Mouse (Mus musculus): ENCODE data around the gene Gsto2. TPM values are rescaled to one million over a fixed set of nuclear protein-coding genes. Genes with fewer than 3 reads are reported as not detected.

Gsto2 gene
- polyA plus RNA-seq, 1 experiment from 2014 or later: 1.2 TPM

- Histone ChIP-seq H3K4me1 (replicated peaks) (peaks cover 5% of the 10 kb centered on the region), H3K27me3 (no peaks in the 10 kb centered on the region), H3K9me3 (no peaks in the 10 kb centered on the region), H3K4me3 (replicated peaks) (no peak overlapping the region), H3K9ac (replicated peaks) (no peak overlapping the region), H3K36me3 (no peaks in the 10 kb centered on the region), H3K4me2 (replicated peaks) (no peak overlapping the region), H3K27ac (no peak overlapping the region)
- WGBS: 88% methylated on average over 13 of the region's 13 CpGs
- no peak for ATAC-seq
Measured at GRCm38 (mm10) chr19:47884296-47885085, 19.2 kb downstream of the Gsto2 start.

DNA sequence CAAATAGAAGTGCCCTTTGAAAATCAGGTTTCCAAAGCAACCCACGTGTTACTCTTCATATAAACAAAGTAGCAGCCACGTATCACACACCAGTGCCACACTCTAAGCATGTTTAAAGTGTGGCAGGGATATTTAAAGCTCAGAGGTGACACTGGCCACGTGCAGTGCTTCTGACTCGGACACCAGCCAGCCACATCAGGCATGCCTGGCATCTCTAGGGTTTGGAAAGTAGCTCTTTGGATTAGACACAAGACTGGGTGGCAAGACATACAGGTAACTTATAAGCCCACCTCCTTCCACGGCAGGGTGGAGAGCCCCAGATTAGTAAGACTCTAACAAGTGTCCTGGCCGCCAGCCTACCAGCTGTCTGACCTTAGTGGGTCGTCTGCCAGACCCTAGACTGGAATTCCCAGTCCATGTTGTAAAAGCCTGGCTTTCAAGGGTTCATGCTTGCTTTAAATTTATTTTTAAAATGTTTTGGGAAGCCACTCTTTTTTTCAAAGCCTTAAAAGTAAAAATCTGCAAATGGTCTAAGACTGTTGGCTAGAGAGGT lies 19.9 kb downstream of the Gsto2 start:
- peaks cover 5% of the 10 kb centered on the region for H3K4me1 ChIP-seq (replicated peaks)
- WGBS: 76% methylated on average over 7 of the region's 7 CpGs
- no peak overlapping the region for H3K9ac ChIP-seq (replicated peaks)
- no peaks in the 10 kb centered on the region for H3K27me3 ChIP-seq
- ATAC-seq: no peak
- no peak overlapping the region for H3K4me3 ChIP-seq (replicated peaks)
- no peak overlapping the region for H3K27ac ChIP-seq
- H3K4me2 ChIP-seq (replicated peaks): no peak overlapping the region
- H3K36me3 ChIP-seq: no peaks in the 10 kb centered on the region
- H3K9me3 ChIP-seq: no peaks in the 10 kb centered on the region

DNA sequence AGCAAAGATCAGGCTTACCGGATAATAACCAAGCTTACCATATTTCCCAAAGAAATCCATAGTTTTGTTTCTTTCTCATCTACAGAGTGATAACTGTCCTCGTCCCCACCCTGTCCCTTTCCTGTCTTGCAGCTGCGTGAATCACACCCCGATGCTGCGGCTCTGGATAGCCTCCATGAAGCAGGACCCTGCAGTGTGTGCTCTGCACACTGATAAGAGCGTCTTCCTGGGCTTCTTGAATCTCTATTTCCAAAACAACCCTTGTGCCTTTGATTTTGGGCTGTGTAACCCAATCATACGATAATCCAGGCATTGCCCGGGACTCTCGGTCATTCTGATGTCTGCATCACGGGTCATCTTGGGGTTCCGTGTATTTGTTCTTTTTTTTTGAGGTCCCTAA lies 20.6 kb downstream of the Gsto2 start:
- H3K36me3 ChIP-seq: no peaks in the 10 kb centered on the region
- WGBS: 89% methylated on average over 11 of the region's 11 CpGs
- H3K9me3 ChIP-seq: no peaks in the 10 kb centered on the region
- no peak overlapping the region for H3K4me3 ChIP-seq (replicated peaks)
- no peak overlapping the region for H3K4me2 ChIP-seq (replicated peaks)
- no peak overlapping the region for H3K9ac ChIP-seq (replicated peaks)
- no peak for ATAC-seq
- peaks cover 1% of the 10 kb centered on the region for H3K4me1 ChIP-seq (replicated peaks)
- no peaks in the 10 kb centered on the region for H3K27me3 ChIP-seq
- H3K27ac ChIP-seq: no peak overlapping the region

DNA sequence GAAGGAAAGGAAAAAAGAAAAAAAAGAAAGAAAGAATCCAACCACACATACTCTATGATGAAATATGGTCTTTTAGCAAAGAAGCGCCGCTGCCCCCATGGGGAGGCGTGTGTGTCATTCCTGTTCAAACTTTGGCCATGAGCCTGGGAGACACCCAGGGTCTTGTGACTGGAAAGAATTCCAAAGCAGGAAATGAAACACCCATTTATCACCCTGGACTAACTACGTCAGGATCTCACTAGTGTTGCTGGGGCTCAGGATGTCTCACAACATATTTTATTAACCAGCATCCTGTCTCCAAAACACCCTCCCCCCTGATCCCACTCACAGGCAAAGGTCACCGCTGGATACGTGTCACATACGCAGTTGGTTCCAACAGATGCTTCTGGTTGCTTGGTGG lies 21.3 kb downstream of the Gsto2 start:
- Histone ChIP-seq H3K9me3 (no peaks in the 10 kb centered on the region), H3K27me3 (no peaks in the 10 kb centered on the region), H3K4me3 (replicated peaks) (no peak overlapping the region), H3K4me2 (replicated peaks) (no peak overlapping the region), H3K27ac (no peak overlapping the region), H3K4me1 (replicated peaks) (no peaks in the 10 kb centered on the region), H3K9ac (replicated peaks) (no peak overlapping the region), H3K36me3 (no peaks in the 10 kb centered on the region)
- 89% methylated on average over 7 of the region's 7 CpGs for WGBS
- no peak for ATAC-seq

GRCm38 (mm10) chr19:47887417-47887816 lies 22.1 kb downstream of the Gsto2 start:
- H3K4me3 ChIP-seq (replicated peaks): no peak overlapping the region
- no peak for ATAC-seq
- H3K4me1 ChIP-seq (replicated peaks): no peaks in the 10 kb centered on the region
- H3K27ac ChIP-seq: no peak overlapping the region
- H3K4me2 ChIP-seq (replicated peaks): no peak overlapping the region
- no peaks in the 10 kb centered on the region for H3K36me3 ChIP-seq
- no peak overlapping the region for H3K9ac ChIP-seq (replicated peaks)
- no peaks in the 10 kb centered on the region for H3K27me3 ChIP-seq
- no peaks in the 10 kb centered on the region for H3K9me3 ChIP-seq
- 93% methylated on average over 10 of the region's 10 CpGs for WGBS

- no peaks in the 10 kb centered on the region for H3K36me3 ChIP-seq
- 95% methylated on average over 8 of the region's 8 CpGs for WGBS
- no peak for ATAC-seq
Measured at GRCm38 (mm10) chr19:47888037-47888436, 22.7 kb downstream of the Gsto2 start.

GRCm38 (mm10) chr19:47890489-47891130 lies 25.3 kb downstream of the Gsto2 start:
- WGBS: 73% methylated on average over 10 of the region's 10 CpGs
- no peaks in the 10 kb centered on the region for H3K27me3 ChIP-seq
- H3K9ac ChIP-seq (replicated peaks): no peak overlapping the region
- no peak overlapping the region for H3K4me3 ChIP-seq (replicated peaks)
- ATAC-seq: no peak
- no peaks in the 10 kb centered on the region for H3K4me1 ChIP-seq (replicated peaks)
- peaks cover 16% of the 10 kb centered on the region for H3K36me3 ChIP-seq
- no peak overlapping the region for H3K27ac ChIP-seq
- H3K9me3 ChIP-seq: no peaks in the 10 kb centered on the region
- no peak overlapping the region for H3K4me2 ChIP-seq (replicated peaks)

More at GRCm38 (mm10) chr19:47888037-47888436, 22.7 kb downstream of the Gsto2 start:
- H3K9me3 ChIP-seq: no peaks in the 10 kb centered on the region
- H3K4me2 ChIP-seq (replicated peaks): no peak overlapping the region
- no peaks in the 10 kb centered on the region for H3K4me1 ChIP-seq (replicated peaks)
- H3K4me3 ChIP-seq (replicated peaks): no peak overlapping the region
- H3K9ac ChIP-seq (replicated peaks): no peak overlapping the region
- H3K27me3 ChIP-seq: no peaks in the 10 kb centered on the region
- H3K27ac ChIP-seq: no peak overlapping the region

DNA sequence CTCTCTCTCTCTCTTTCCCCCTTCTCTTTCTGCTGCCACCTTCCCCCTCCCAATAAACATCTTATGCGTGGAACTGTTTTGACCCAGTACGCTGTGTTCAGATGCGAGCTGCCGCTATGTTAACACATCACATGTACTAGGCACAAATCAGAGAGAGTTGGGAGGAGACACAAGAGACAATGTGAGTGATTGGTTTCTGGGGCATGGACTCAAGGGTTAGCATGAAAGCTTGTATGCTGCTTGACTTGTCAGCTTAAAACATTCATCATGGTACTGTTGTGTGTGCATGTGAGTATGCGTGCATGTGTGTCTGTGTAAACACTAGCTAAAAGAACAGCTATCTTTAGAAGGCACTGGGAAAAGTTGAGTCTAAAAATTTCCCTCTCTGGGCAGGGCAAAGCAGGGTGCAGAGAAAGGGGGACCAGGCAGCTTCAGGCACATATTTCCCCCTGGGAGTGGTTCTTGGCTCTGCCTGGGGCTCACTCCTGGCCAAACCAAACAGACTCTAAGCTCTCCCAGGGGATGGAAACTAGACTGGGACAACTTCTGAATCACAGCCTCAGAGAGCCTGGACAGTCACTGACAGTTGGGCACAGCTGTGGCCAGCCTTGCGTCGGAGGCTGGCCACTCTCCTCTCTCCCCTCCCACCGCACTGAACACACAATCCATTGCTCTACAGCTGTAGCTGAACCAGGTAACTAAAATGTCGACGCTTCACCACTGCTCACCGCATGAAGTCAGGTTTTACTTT lies 26.4 kb downstream of the Gsto2 start:
- no peaks in the 10 kb centered on the region for H3K4me1 ChIP-seq (replicated peaks)
- H3K4me2 ChIP-seq (replicated peaks): no peak overlapping the region
- WGBS: 88% methylated on average over 11 of the region's 11 CpGs
- no peak overlapping the region for H3K9ac ChIP-seq (replicated peaks)
- H3K36me3 ChIP-seq: peaks cover 27% of the 10 kb centered on the region
- no peak overlapping the region for H3K27ac ChIP-seq
- no peaks in the 10 kb centered on the region for H3K9me3 ChIP-seq
- no peak overlapping the region for H3K4me3 ChIP-seq (replicated peaks)
- ATAC-seq: no peak
- no peaks in the 10 kb centered on the region for H3K27me3 ChIP-seq

- Histone ChIP-seq H3K27me3 (no peaks in the 10 kb centered on the region), H3K9ac (replicated peaks) (no peak overlapping the region), H3K4me2 (replicated peaks) (no peak overlapping the region), H3K4me1 (replicated peaks) (no peaks in the 10 kb centered on the region), H3K4me3 (replicated peaks) (no peak overlapping the region), H3K27ac (no peak overlapping the region), H3K36me3 (peaks cover 40% of the 10 kb centered on the region), H3K9me3 (no peaks in the 10 kb centered on the region)
- ATAC-seq: no peak
- WGBS: 94% methylated on average over 6 of the region's 6 CpGs
Measured at GRCm38 (mm10) chr19:47893092-47893491, 27.8 kb downstream of the Gsto2 start.

DNA sequence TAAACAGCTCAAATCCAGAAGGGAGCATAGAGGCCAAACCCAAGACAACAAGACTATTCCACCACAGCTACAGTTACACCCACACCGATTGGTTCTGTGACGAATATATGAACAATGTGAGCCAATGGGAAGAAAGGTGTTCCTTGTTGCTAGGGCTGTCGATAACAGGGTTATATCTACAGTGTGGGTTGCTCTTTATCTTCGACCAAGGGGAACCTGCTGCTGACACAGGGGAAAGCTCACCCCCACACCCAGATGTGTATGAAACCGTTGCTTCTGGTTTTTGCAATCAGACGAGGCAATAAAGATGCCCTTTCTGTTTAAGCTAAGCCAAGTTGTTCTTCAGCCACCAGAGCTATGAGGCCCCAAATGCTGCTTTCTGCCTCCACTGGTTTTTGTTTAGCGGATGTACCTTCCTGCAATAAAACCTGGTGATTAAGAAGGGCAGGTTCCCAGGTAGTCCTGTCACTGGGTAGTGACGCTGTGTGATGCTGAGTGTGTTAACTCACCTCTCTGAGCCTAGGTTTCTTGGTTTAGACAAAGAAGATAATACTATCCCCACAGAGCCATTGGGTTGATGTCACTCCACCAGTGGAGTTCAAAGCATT lies 33.2 kb downstream of the Gsto2 start:
- no peak overlapping the region for H3K4me2 ChIP-seq (replicated peaks)
- H3K36me3 ChIP-seq: peaks cover 41% of the 10 kb centered on the region
- H3K4me1 ChIP-seq (replicated peaks): peaks cover 4% of the 10 kb centered on the region; the same call in 1 of the 2 replicates
- no peak overlapping the region for H3K27ac ChIP-seq
- no peak overlapping the region for H3K4me3 ChIP-seq (replicated peaks)
- no peak overlapping the region for H3K9ac ChIP-seq (replicated peaks)
- no peak for ATAC-seq
- no peaks in the 10 kb centered on the region for H3K27me3 ChIP-seq
- no peaks in the 10 kb centered on the region for H3K9me3 ChIP-seq
- 93% methylated on average over 8 of the region's 8 CpGs for WGBS

GRCm38 (mm10) chr19:47900012-47900411 lies 34.7 kb downstream of the Gsto2 start:
- ATAC-seq: no peak
- H3K27ac ChIP-seq: no peak overlapping the region
- H3K4me1 ChIP-seq (replicated peaks): peaks cover 4% of the 10 kb centered on the region; the same call in 1 of the 2 replicates
- 68% methylated on average over 6 of the region's 6 CpGs for WGBS
- no peaks in the 10 kb centered on the region for H3K9me3 ChIP-seq
- H3K36me3 ChIP-seq: peaks cover 32% of the 10 kb centered on the region
- no peak overlapping the region for H3K4me3 ChIP-seq (replicated peaks)
- H3K4me2 ChIP-seq (replicated peaks): no peak overlapping the region
- no peak overlapping the region for H3K9ac ChIP-seq (replicated peaks)
- no peaks in the 10 kb centered on the region for H3K27me3 ChIP-seq

All from midbrain, embryonic 13.5 days (tissue).